Mouse (Mus musculus) kidney, adult 9 months (tissue): ENCODE data around the gene Zranb1.

ENCODE experiments used
- DNase-seq: peaks from one replicate; pipeline ENCODE4 v3.0.0; 2022

Zranb1 gene

GRCm38 (mm10) chr7:132930055-132930454 is 887 bp upstream of the Zranb1 start:
- peak; percentile 18 for DNase-seq

GRCm38 (mm10) chr7:132931560-132932351 is 814 bp downstream of the Zranb1 start:
- DNase-seq, result peak; percentile 50

DNA sequence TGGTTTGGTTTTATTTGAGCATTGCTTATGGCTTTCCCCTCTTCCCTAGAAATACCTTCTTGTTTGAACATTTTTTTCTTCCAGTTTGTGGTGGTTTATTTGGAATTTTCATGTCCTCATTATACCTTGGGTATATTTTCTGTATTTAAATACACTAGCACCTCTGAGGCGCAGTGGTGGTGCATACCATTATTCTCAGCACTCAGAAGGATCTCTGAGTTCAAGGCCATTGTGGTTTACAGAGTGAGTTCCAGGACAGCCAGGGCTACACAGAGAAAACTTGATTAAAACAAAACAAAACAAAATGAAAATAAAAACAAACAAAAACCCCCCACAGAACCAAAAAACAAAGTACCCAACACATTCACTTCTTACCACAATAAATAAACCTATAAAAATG is 2.4 kb downstream of the Zranb1 start:
- DNase-seq, result no peak

GRCm38 (mm10) chr7:132934743-132935142 is 3.8 kb downstream of the Zranb1 start:
- DNase-seq, result no peak

DNA sequence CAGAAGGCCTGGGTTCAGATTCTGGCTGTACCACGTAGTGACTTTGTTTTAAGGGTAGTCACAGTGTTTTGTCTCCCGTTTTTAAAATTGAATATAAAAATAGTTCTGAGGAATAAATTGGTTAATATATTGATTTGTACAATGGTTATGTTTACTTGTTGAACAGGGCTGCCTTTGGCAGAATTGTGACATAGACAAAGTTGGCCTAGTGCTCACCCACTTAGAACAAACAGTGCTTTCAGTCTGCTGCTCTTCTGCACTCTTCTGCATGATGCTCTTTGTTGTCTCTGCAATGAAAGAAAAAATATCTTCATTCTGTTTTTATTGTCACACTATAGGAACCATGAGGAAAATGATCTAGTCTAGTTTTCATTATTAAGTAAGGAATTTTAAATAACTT is 8.2 kb downstream of the Zranb1 start:
- DNase-seq, result no peak

GRCm38 (mm10) chr7:132940569-132940968 is 9.6 kb downstream of the Zranb1 start:
- no peak for DNase-seq

DNA sequence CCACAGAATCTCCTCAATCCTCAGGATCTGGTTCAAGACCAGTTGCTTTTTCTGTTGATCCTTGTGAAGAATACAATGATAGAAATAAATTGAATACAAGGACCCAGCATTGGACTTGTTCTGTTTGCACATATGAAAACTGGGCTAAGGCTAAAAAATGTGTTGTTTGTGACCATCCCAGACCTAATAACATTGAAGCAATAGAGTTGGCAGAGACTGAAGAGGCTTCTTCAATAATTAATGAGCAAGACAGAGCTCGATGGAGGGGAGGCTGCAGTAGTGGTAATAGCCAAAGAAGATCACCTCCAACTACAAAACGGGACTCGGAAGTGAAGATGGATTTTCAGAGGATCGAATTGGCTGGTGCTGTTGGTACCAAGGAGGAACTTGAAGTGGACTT is 19.0 kb downstream of the Zranb1 start:
- peak; percentile 17 for DNase-seq

- no peak for DNase-seq
Observed at GRCm38 (mm10) chr7:132950613-132951012, 19.7 kb downstream of the Zranb1 start.

DNA sequence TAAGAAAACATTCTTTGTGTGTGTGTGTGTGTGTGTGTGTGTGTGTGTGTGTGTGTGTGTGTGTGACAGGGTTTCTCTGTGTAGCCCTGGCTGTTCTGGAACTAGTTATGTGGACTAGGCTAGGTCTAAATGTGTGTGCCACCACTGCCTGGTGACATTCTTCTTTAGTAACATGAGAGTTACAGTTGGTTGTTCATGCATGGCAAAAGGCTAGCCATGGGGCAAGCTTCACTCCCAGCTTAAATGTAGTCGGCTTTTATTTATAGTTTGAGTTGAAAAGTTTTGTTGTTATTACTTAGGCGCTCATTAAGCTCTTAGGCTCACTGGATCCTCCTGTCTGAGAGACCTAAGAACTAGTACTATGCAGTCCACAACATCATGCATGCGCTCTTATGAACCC is 33.5 kb downstream of the Zranb1 start:
- peak; percentile 30 for DNase-seq

DNA sequence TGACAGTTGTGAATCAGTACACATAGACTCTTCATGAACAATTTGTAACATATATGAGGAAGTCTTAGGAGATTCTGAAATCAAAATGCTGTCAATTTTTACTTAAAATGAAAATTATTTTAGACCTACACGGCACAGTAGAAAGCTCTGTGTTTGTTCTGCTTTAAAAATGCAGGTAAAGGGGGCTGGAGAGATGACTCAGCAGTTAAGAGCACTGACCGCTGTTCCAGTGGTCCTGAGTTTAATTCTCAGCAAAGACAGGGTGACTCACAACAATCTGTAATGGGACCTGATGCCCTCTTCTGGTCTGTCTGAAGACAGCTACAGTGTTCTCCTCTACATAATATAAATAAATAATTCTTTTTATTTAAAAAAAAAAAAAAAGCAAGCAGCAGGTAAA is 34.8 kb downstream of the Zranb1 start:
- no peak for DNase-seq

- DNase-seq, result no peak
Observed at GRCm38 (mm10) chr7:132972079-132972478, 41.1 kb downstream of the Zranb1 start.

GRCm38 (mm10) chr7:132976079-132976478 is 45.1 kb downstream of the Zranb1 start:
- DNase-seq, result no peak

GRCm38 (mm10) chr7:132977981-132978380 is 47.0 kb downstream of the Zranb1 start:
- peak; percentile 35 for DNase-seq

- no peak for DNase-seq
Observed at GRCm38 (mm10) chr7:132982639-132983038, 51.7 kb downstream of the Zranb1 start.

DNA sequence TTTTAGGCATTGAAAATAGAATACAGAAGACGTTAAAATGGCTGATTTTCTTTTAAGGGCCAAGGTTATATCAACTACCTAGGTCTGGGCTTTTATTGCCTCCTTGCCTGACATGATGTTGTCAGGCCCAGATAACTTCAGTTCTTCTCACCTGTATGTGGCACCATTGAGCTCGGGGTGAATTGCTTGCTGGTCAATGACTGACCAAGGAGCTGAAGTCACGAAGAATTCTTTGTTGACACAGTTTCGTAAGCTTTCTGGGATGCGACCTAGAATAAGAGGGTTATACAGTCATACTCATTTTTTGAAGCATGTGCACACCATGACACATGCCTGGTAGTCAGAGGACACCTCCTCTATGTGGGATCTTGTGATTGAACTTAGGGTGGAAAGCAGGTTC is 58.9 kb downstream of the Zranb1 start:
- no peak for DNase-seq

- DNase-seq, result no peak
Observed at GRCm38 (mm10) chr7:132991240-132991900, 60.4 kb downstream of the Zranb1 start.

GRCm38 (mm10) chr7:132992967-132993615 is 62.1 kb downstream of the Zranb1 start:
- no peak for DNase-seq

GRCm38 (mm10) chr7:132994120-132994519 is 63.2 kb downstream of the Zranb1 start:
- no peak for DNase-seq

GRCm38 (mm10) chr7:132994628-132995191 is 63.8 kb downstream of the Zranb1 start:
- DNase-seq, result no peak

GRCm38 (mm10) chr7:132996391-132996790 is 65.4 kb downstream of the Zranb1 start:
- no peak for DNase-seq

- no peak for DNase-seq
Observed at GRCm38 (mm10) chr7:132998639-132999038, 67.7 kb downstream of the Zranb1 start.

GRCm38 (mm10) chr7:132999061-132999460 is 68.1 kb downstream of the Zranb1 start:
- no peak for DNase-seq

GRCm38 (mm10) chr7:133001388-133001787 is 70.4 kb downstream of the Zranb1 start:
- DNase-seq, result no peak

GRCm38 (mm10) chr7:133002271-133002670 is 71.3 kb downstream of the Zranb1 start:
- DNase-seq, result no peak
